In genomic region chr1:165848881-165849280, GRCm38 (mm10) we compare ENCODE assay signal across 13 mouse cellular contexts.
A peak's percentile ranks its signal among the peaks of the same experiment; 100 is the strongest.
DNase-seq lines count a peak whose midpoint lies in the region; ATAC-seq and TF ChIP-seq lines count a peak whose summit lies in the region.
"Had no signal": no experiment of that assay in that cellular context is flagged by ENCODE, and none has a peak within 500 bp of the region (broad histone marks: within the 10 kb centered on the region; RNA-seq: fewer than 3 reads in every experiment).

No protein-coding gene starts in this region.

- no peaks in the 10 kb centered on the region for H3K36me3 ChIP-seq in heart, postnatal 0 days (replicated peaks; ENCODE audit: control insufficient read depth, insufficient read depth, low read length)
- peaks cover 12% of the 10 kb centered on the region for H3K36me3 ChIP-seq in G1E (replicated peaks)
- H3K36me3 ChIP-seq in lung, embryonic 16.5 days (ENCODE audit: control insufficient read depth, insufficient read depth, low read length): no peaks in the 10 kb centered on the region
- no peaks in the 10 kb centered on the region for H3K36me3 ChIP-seq in thymus, adult 2 months (ENCODE audit: control insufficient read depth, insufficient read depth, low read length)
- H3K36me3 ChIP-seq in forebrain, embryonic 15.5 days: no peaks in the 10 kb centered on the region
- H3K36me3 ChIP-seq: liver, embryonic 15.5 days; neural tube, embryonic 13.5 days had no signal

- H3K27ac ChIP-seq in heart, postnatal 0 days (ENCODE audit: low read depth): peak overlapping the region; percentile 11; the same call in 1 of the 2 replicates
- H3K27ac ChIP-seq in lung, embryonic 16.5 days (ENCODE audit: low read length): peak overlapping the region; percentile 47; the same call in 1 of the 2 replicates
- peak overlapping the region; percentile 85 for H3K27ac ChIP-seq in thymus, adult 2 months (ENCODE audit: control insufficient read depth, insufficient read depth, low read length)
- H3K27ac ChIP-seq in forebrain, embryonic 15.5 days (replicated peaks): no peak overlapping the region
- H3K27ac ChIP-seq: liver, embryonic 15.5 days; neural tube, embryonic 13.5 days had no signal

- H3K9me3 ChIP-seq in heart, postnatal 0 days (replicated peaks; ENCODE audit: control insufficient read depth, low read length): no peaks in the 10 kb centered on the region
- no peaks in the 10 kb centered on the region for H3K9me3 ChIP-seq in G1E (replicated peaks)
- H3K9me3 ChIP-seq in lung, embryonic 16.5 days (ENCODE audit: control insufficient read depth, low read length): no peaks in the 10 kb centered on the region
- no peaks in the 10 kb centered on the region for H3K9me3 ChIP-seq in forebrain, embryonic 15.5 days
- H3K9me3 ChIP-seq: liver, embryonic 15.5 days; neural tube, embryonic 13.5 days had no signal

- DNase-seq in heart, postnatal 0 days (ENCODE audit: low spot score): no peak
- DNase-seq in heart, adult 9 months (ENCODE audit: low spot score in 2 of 2): no peak
- peak; percentile 70 for DNase-seq in G1E (ENCODE audit: low spot score)
- DNase-seq in thymus, adult 2 months: peak; percentile 72
- no peak for DNase-seq in ovary, adult 18-20 months (ENCODE audit: low spot score)
- DNase-seq in urinary bladder, postnatal 14 days (ENCODE audit: low spot score): no peak
- DNase-seq: adrenal gland, postnatal 10 days; cerebellum, postnatal 36 days had no signal

- no peak for TF ChIP-seq CTCF in heart, postnatal 0 days (IDR thresholded peaks at IDR 0.05; ENCODE audit: low read depth)
- no peak for TF ChIP-seq CTCF in G1E (IDR thresholded peaks at IDR 0.05; ENCODE audit: low read depth, low read length)
- no peak for TF ChIP-seq CTCF in thymus, adult 2 months (IDR thresholded peaks at IDR 0.05; ENCODE audit: borderline replicate concordance, control insufficient read depth, extremely low read depth, insufficient read depth, low read length, poor library complexity)

- no peak overlapping the region for H3K4me3 ChIP-seq in heart, postnatal 0 days (ENCODE audit: low read depth, low read length)
- H3K4me3 ChIP-seq in G1E (ENCODE audit: low read depth, low read length): peak overlapping the region; percentile 71
- no peak overlapping the region for H3K4me3 ChIP-seq in lung, embryonic 16.5 days (ENCODE audit: low read length)
- peak overlapping the region; percentile 46 for H3K4me3 ChIP-seq in thymus, adult 2 months (ENCODE audit: control insufficient read depth, insufficient read depth, low read length)
- no peak overlapping the region for H3K4me3 ChIP-seq in forebrain, embryonic 15.5 days
- H3K4me3 ChIP-seq: liver, embryonic 15.5 days; neural tube, embryonic 13.5 days had no signal

- H3K4me2 ChIP-seq in heart, postnatal 0 days (ENCODE audit: low read depth, low read length): no peak overlapping the region
- H3K4me2 ChIP-seq in lung, embryonic 16.5 days (ENCODE audit: low read depth, low read length): no peak overlapping the region
- no peak overlapping the region for H3K4me2 ChIP-seq in forebrain, embryonic 15.5 days (replicated peaks)
- H3K4me2 ChIP-seq: heart, embryonic 11.5 days; neural tube, embryonic 13.5 days had no signal

- WGBS in heart, postnatal 0 days: 48% methylated on average over 4 of the region's 4 CpGs
- 45% methylated on average over 4 of the region's 4 CpGs for WGBS in lung, embryonic 16.5 days
- 7% methylated on average over 4 of the region's 4 CpGs for WGBS in thymus, adult 2 months
- WGBS in forebrain, embryonic 15.5 days: 87% methylated on average over 4 of the region's 4 CpGs

- H3K4me1 ChIP-seq in heart, postnatal 0 days (ENCODE audit: control insufficient read depth, insufficient read depth): peaks cover 15% of the 10 kb centered on the region; the same call in 1 of the 2 replicates
- H3K4me1 ChIP-seq in G1E (ENCODE audit: insufficient read depth, low read depth, low read length): peaks cover 98% of the 10 kb centered on the region
- H3K4me1 ChIP-seq in lung, embryonic 16.5 days (replicated peaks; ENCODE audit: control insufficient read depth, insufficient read depth, low read length): peaks cover 13% of the 10 kb centered on the region
- peaks cover 70% of the 10 kb centered on the region for H3K4me1 ChIP-seq in thymus, adult 2 months (replicated peaks; ENCODE audit: control insufficient read depth, insufficient read depth, low read length)
- peaks cover 23% of the 10 kb centered on the region for H3K4me1 ChIP-seq in forebrain, embryonic 15.5 days

- peaks cover 12% of the 10 kb centered on the region for H3K27me3 ChIP-seq in heart, postnatal 0 days (ENCODE audit: control insufficient read depth, insufficient read depth, low read length)
- no peaks in the 10 kb centered on the region for H3K27me3 ChIP-seq in G1E (ENCODE audit: insufficient read depth, low read length)
- peaks cover 8% of the 10 kb centered on the region; the same call in 1 of the 2 replicates for H3K27me3 ChIP-seq in lung, embryonic 16.5 days (ENCODE audit: control insufficient read depth, insufficient read depth, low read depth, low read length)
- H3K27me3 ChIP-seq in thymus, adult 2 months (ENCODE audit: control insufficient read depth, insufficient read depth, low read length): no peaks in the 10 kb centered on the region
- H3K27me3 ChIP-seq in forebrain, embryonic 15.5 days: peaks cover 17% of the 10 kb centered on the region; the same call in 1 of the 2 replicates

- no peak for TF ChIP-seq EP300 in heart, postnatal 0 days (IDR thresholded peaks at IDR 0.05; ENCODE audit: low read depth)

- H3K9ac ChIP-seq in heart, postnatal 0 days (replicated peaks; ENCODE audit: low read depth, low read length): no peak overlapping the region
- no peak overlapping the region for H3K9ac ChIP-seq in lung, embryonic 16.5 days (ENCODE audit: low read length)
- no peak overlapping the region for H3K9ac ChIP-seq in forebrain, embryonic 15.5 days (replicated peaks)
- H3K9ac ChIP-seq: liver, embryonic 15.5 days; neural tube, embryonic 13.5 days had no signal

- TF ChIP-seq POLR2A in thymus, adult 2 months (IDR thresholded peaks at IDR 0.05; ENCODE audit: control insufficient read depth, extremely low read depth, insufficient read depth, low read length, poor library complexity): peak; percentile 81

- no peak for ATAC-seq in heart, postnatal 0 days (ENCODE audit: insufficient read depth, low read depth)
- ATAC-seq in G1E (ENCODE audit: extremely low read depth, insufficient number of reproducible peaks, low FRiP score, poor library complexity, severe bottlenecking): peak; percentile 37
- ATAC-seq in lung, embryonic 16.5 days (ENCODE audit: low read depth): no peak
- no peak for ATAC-seq in forebrain, embryonic 15.5 days (replicated peaks)

Comparison
In these comparisons a context has a peak if more than half of its experiments do, and no peak if none do; other contexts are left out.
1. DNase-seq: peak in G1E (single experiment) and thymus, adult 2 months (single experiment); none in heart, postnatal 0 days (single experiment), heart, adult 9 months (0 of 2), ovary, adult 18-20 months (single experiment) and urinary bladder, postnatal 14 days (single experiment).
2. H3K4me3 ChIP-seq: peak in G1E (single experiment) and thymus, adult 2 months (single experiment); none in heart, postnatal 0 days (single experiment), lung, embryonic 16.5 days (single experiment) and forebrain, embryonic 15.5 days (single experiment).